Mouse (Mus musculus) CH12.LX (cell line): ENCODE measurements around the gene Cblb. TPM values are rescaled to one million over a fixed set of nuclear protein-coding genes. Genes with fewer than 3 reads are reported as not detected.

Experiments
- DNase-seq: peaks from one replicate; pipeline ENCODE4 v3.0.0-alpha.2; 2013; ENCODE audit errors: extremely low read depth
- H3K27ac ChIP-seq: 2 replicates; pipeline ENCODE4 v1.5.1; 2012; ENCODE audit warnings: low read depth, mild to moderate bottlenecking, control low read depth, moderate library complexity; ENCODE audit not compliant: insufficient read depth
- H3K27me3 ChIP-seq: replicated peaks from 2 replicates; pipeline ENCODE3; 2012; ENCODE audit warnings: inconsistent platforms
- H3K36me3 ChIP-seq, 2 experiments: replicated peaks in 1 of 2; 2 replicates each; pipeline versions ENCODE3 to v1.6.1; 2012; ENCODE audit warnings: inconsistent platforms in 1 of 2, low read length in 1 of 2, mild to moderate bottlenecking in 1 of 2, mixed read lengths in 1 of 2, moderate library complexity in 1 of 2; ENCODE audit not compliant: control insufficient read depth in 1 of 2, insufficient read depth in 1 of 2
- H3K4me1 ChIP-seq, 2 experiments: 2 replicates each; pipeline ENCODE4 v1.6.1; 2012; ENCODE audit warnings: inconsistent platforms in 1 of 2, moderate library complexity in 1 of 2; ENCODE audit not compliant: insufficient read depth in 2 of 2, control insufficient read depth in 1 of 2
- H3K4me2 ChIP-seq: 2 replicates; pipeline ENCODE4 v1.6.1; 2012; ENCODE audit warnings: low read depth, mild to moderate bottlenecking, control low read depth; ENCODE audit not compliant: poor library complexity, insufficient read depth, severe bottlenecking
- H3K4me3 ChIP-seq, 3 experiments: fragments of 150-350 bp in 1 of 3; sonication (generic) in 1 of 3; replicated peaks in 1 of 3; 2 replicates each; pipeline versions ENCODE3 to v1.5.1; 2011 to 2012; ENCODE audit warnings: low read depth in 2 of 3, low read length in 2 of 3, mild to moderate bottlenecking in 2 of 3, moderate library complexity in 2 of 3, control low read depth in 1 of 3, improper control_type of control experiment in 1 of 3, inconsistent platforms in 1 of 3, mixed read lengths in 1 of 3; ENCODE audit not compliant: poor library complexity in 1 of 3
- H3K79me2 ChIP-seq: replicated peaks from 2 replicates; pipeline ENCODE4 v1.6.1; 2012; ENCODE audit warnings: mild to moderate bottlenecking, moderate library complexity; ENCODE audit not compliant: control insufficient read depth, poor library complexity, insufficient read depth, severe bottlenecking; ENCODE audit errors: extremely low read depth
- H3K9ac ChIP-seq: 2 replicates; pipeline ENCODE4 v1.6.1; 2012; ENCODE audit warnings: low read depth, mild to moderate bottlenecking, control low read depth, moderate library complexity; ENCODE audit not compliant: insufficient read depth
- H3K9me3 ChIP-seq: replicated peaks from 2 replicates; pipeline ENCODE3; 2012; ENCODE audit warnings: low read length, inconsistent platforms, mixed read lengths
- CHD1 ChIP-seq: IDR thresholded peaks from 2 replicates; pipeline ENCODE4 v1.6.1; 2012; ENCODE audit warnings: low read depth, low read length, improper control_type of control experiment, inconsistent platforms
- CTCF ChIP-seq, 2 experiments: IDR thresholded peaks in 1 of 2; conservative IDR thresholded peaks in 1 of 2; 2 replicates each; pipeline ENCODE4 v1.5.1; 2011 to 2012; ENCODE audit warnings: low read depth in 2 of 2, low read length in 2 of 2, improper control_type of control experiment in 1 of 2, inconsistent platforms in 1 of 2, mild to moderate bottlenecking in 1 of 2, moderate library complexity in 1 of 2
- ELF1 ChIP-seq: IDR thresholded peaks from 2 replicates; pipeline ENCODE4 v1.6.1; 2014; ENCODE audit warnings: low read depth, mild to moderate bottlenecking, inconsistent platforms, low read length, improper control_type of control experiment
- HCFC1 ChIP-seq: IDR thresholded peaks from 2 replicates; pipeline ENCODE4 v1.6.1; 2012; ENCODE audit warnings: low read depth, mild to moderate bottlenecking, inconsistent platforms, low read length, improper control_type of control experiment
- JUND ChIP-seq: conservative IDR thresholded peaks from 2 replicates; pipeline ENCODE4 v1.6.1; 2011; ENCODE audit warnings: low read depth, low read length, improper control_type of control experiment
- KAT2A ChIP-seq: IDR thresholded peaks from 2 replicates; pipeline ENCODE4 v1.6.1; 2012; ENCODE audit warnings: low read length, improper control_type of control experiment, inconsistent platforms; ENCODE audit not compliant: insufficient replicate concordance
- MAFK ChIP-seq: IDR thresholded peaks from 2 replicates; pipeline ENCODE4 v1.6.1; 2011; ENCODE audit warnings: low read length, improper control_type of control experiment; ENCODE audit not compliant: insufficient replicate concordance
- MEF2A ChIP-seq: IDR thresholded peaks from 2 replicates; pipeline ENCODE4 v1.6.1; 2014; ENCODE audit warnings: low read depth, mild to moderate bottlenecking, inconsistent platforms, low read length, improper control_type of control experiment, borderline replicate concordance
- MXI1 ChIP-seq: IDR thresholded peaks from 2 replicates; pipeline ENCODE4 v1.6.1; 2011; ENCODE audit warnings: mild to moderate bottlenecking, low read depth, low read length, improper control_type of control experiment
- MYC ChIP-seq: IDR thresholded peaks from 2 replicates; pipeline ENCODE4 v1.6.1; 2011; ENCODE audit warnings: low read depth, mild to moderate bottlenecking, improper control_type of control experiment, low read length
- NRF1 ChIP-seq: IDR thresholded peaks from 2 replicates; pipeline ENCODE4 v1.6.1; 2014; ENCODE audit warnings: low read depth, mild to moderate bottlenecking, inconsistent platforms, low read length, improper control_type of control experiment, moderate library complexity
- PAX5 ChIP-seq: IDR thresholded peaks from 2 replicates; pipeline ENCODE4 v1.6.1; 2012; ENCODE audit warnings: low read length, inconsistent platforms, mixed read lengths
- POLR2AphosphoS2 ChIP-seq: IDR thresholded peaks from 2 replicates; pipeline ENCODE4 v1.6.1; 2011; ENCODE audit warnings: low read depth, low read length, improper control_type of control experiment
- RCOR1 ChIP-seq: conservative IDR thresholded peaks from 2 replicates; pipeline ENCODE4 v1.6.1; 2012; ENCODE audit warnings: low read depth, mild to moderate bottlenecking, inconsistent platforms, low read length, improper control_type of control experiment
- SIN3A ChIP-seq: IDR thresholded peaks from 2 replicates; pipeline ENCODE4 v1.6.1; 2012; ENCODE audit warnings: low read length, improper control_type of control experiment, inconsistent platforms
- SMC3 ChIP-seq: IDR thresholded peaks from 2 replicates; pipeline ENCODE4 v1.6.1; 2011; ENCODE audit warnings: low read depth, low read length, improper control_type of control experiment
- UBTF ChIP-seq: IDR thresholded peaks from 2 replicates; pipeline ENCODE4 v1.6.1; 2012; ENCODE audit warnings: low read depth, mild to moderate bottlenecking, inconsistent platforms, low read length, improper control_type of control experiment, moderate library complexity
- ZMIZ1 ChIP-seq: IDR thresholded peaks from 2 replicates; pipeline ENCODE4 v1.6.1; 2012; ENCODE audit warnings: low read depth, mild to moderate bottlenecking, inconsistent platforms, low read length, improper control_type of control experiment
- ZNF384 ChIP-seq: IDR thresholded peaks from 2 replicates; pipeline ENCODE4 v1.6.1; 2012; ENCODE audit warnings: low read depth, low read length, improper control_type of control experiment, inconsistent platforms
- dilution Hi-C: fragments of 300-500 bp; cut with MboI; formaldehyde crosslinking; loops from 2 replicates; pipeline ENCODE4 v1.14.3; 2020; ENCODE audit warnings: low sequenced_read_pairs; ENCODE audit not compliant: extremely low pct_unique_long_range_greater_than_20kb, extremely low pct_ligation_motif_present
- in situ Hi-C: fragments of 300-500 bp; cut with MboI; formaldehyde crosslinking; loops from 3 replicates; pipeline ENCODE4 v1.14.3; 2019; ENCODE audit warnings: low sequenced_read_pairs, low pct_ligation_motif_present, low pct_unique_long_range_greater_than_20kb, mixed read lengths
- polyA plus RNA-seq: library from polyadenylated mRNA; unstranded; fragments of >175 nt; gene quantifications from 2 replicates; pipeline ENCODE4 v1.2.1, GENCODE M21; 2012; ENCODE audit warnings: low read depth; ENCODE audit not compliant: insufficient read length
- total RNA-seq, 2 experiments: library from RNA; depleted of rRNA; stranded (reverse); fragments of 300-350 nt in 1 of 2; fragments of >200 nt in 1 of 2; gene quantifications; 2 replicates each; pipeline ENCODE4 v1.2.3; 2012 to 2014

Gene Cblb
- total and polyA plus RNA-seq, 3 experiments = 3.5 to 18.9 (median 6.3) TPM

GRCm38 (mm10) chr16:52023417-52023816, 7.6 kb upstream of the Cblb start:
- DNase-seq = no peak
- in situ Hi-C loops = no loop called here
- dilution Hi-C loops = no loop called here
- Histone ChIP-seq H3K27ac (no peak overlapping the region), H3K4me2 (no peak overlapping the region), H3K9ac (no peak overlapping the region), H3K4me3 (no peak overlapping the region), H3K4me1 (peaks cover 0 to 14% of the 10 kb centered on the region in 2 experiments; a peak in 3 of 4 replicates), H3K9me3 (no peaks in the 10 kb centered on the region), H3K27me3 (no peaks in the 10 kb centered on the region), H3K36me3 (no peaks in the 10 kb centered on the region), H3K79me2 (no peaks in the 10 kb centered on the region)
- no peak for TF ChIP-seq NRF1
- no peak for TF ChIP-seq CHD1

GRCm38 (mm10) chr16:52027326-52027725, 3.7 kb upstream of the Cblb start:
- Histone ChIP-seq H3K4me2 (no peak overlapping the region), H3K27me3 (no peaks in the 10 kb centered on the region), H3K9ac (no peak overlapping the region), H3K79me2 (no peaks in the 10 kb centered on the region), H3K4me1 (peaks cover 0 to 21% of the 10 kb centered on the region in 2 experiments; a peak in 3 of 4 replicates), H3K36me3 (no peaks in the 10 kb centered on the region), H3K27ac (no peak overlapping the region), H3K9me3 (no peaks in the 10 kb centered on the region), H3K4me3 (no peak overlapping the region)
- in situ Hi-C loops (no loop called here), dilution Hi-C loops (no loop called here)
- no peak for DNase-seq
- TF ChIP-seq CTCF (conservative IDR thresholded peaks at IDR 0.05 in 1 of 2, IDR thresholded peaks at IDR 0.05 in 1 of 2; ENCODE audit: low read depth in 2 of 2, low read length in 2 of 2) (no peak), SMC3 (no peak), HCFC1 (no peak), ELF1 (no peak), POLR2AphosphoS2 (no peak), ZMIZ1 (no peak), RCOR1 (no peak), KAT2A (no peak), MYC (no peak), ZNF384 (no peak), MXI1 (no peak), PAX5 (no peak), UBTF (no peak), JUND (no peak), MAFK (no peak), SIN3A (no peak), MEF2A (no peak)
